In genomic region chr13:23299999-23300341, GRCm38 (mm10) we compare ENCODE assay signal across 9 mouse cellular contexts. TPM values are rescaled to one million over a fixed set of nuclear protein-coding genes. Genes with fewer than 3 reads are reported as not detected.
DNase-seq lines count a peak whose midpoint lies in the region; ATAC-seq and TF ChIP-seq lines count a peak whose summit lies in the region.
"Had no signal": no experiment of that assay in that cellular context is flagged by ENCODE, and none has a peak within 500 bp of the region (broad histone marks: within the 10 kb centered on the region; RNA-seq: fewer than 3 reads in every experiment).

No protein-coding gene starts in this region.

- no peak overlapping the region for H3K27ac ChIP-seq in kidney, embryonic 16.5 days (ENCODE audit: low read length)
- H3K27ac ChIP-seq in embryonic fibroblast, embryonic 13.5 days (ENCODE audit: insufficient read depth, low read length) = no peak overlapping the region
- H3K27ac ChIP-seq in intestine, embryonic 15.5 days = no peak overlapping the region
- H3K27ac ChIP-seq in liver, embryonic 15.5 days (replicated peaks) = no peak overlapping the region

- CTCF ChIA-PET in Patski (lab: Charles Lee) = interaction anchor here (0.7 to 1.6 kb wide), 3 partner anchors 12 to 172 kb away, joined by 3 read pairs; no protein-coding TSS in a partner anchor

- H3K9me3 ChIP-seq in kidney, embryonic 16.5 days (ENCODE audit: low read length) = no peaks in the 10 kb centered on the region
- H3K9me3 ChIP-seq in intestine, embryonic 15.5 days = no peaks in the 10 kb centered on the region
- H3K9me3 ChIP-seq in liver, embryonic 15.5 days (replicated peaks) = no peaks in the 10 kb centered on the region

- peak overlapping the region; percentile 66 for H3K4me2 ChIP-seq in kidney, embryonic 16.5 days (replicated peaks; ENCODE audit: low read depth, low read length)
- peak overlapping the region; percentile 62 for H3K4me2 ChIP-seq in intestine, embryonic 15.5 days (replicated peaks)
- peak overlapping the region; percentile 75 for H3K4me2 ChIP-seq in liver, embryonic 15.5 days

- DNase-seq in kidney, adult 8-10 months = no peak
- peak; percentile 39 for DNase-seq in Patski (ENCODE audit: low read depth, low spot score)
- DNase-seq in retina, embryonic 14.5 days (ENCODE audit: low spot score) = peak; percentile 82

- H3K9ac ChIP-seq in kidney, embryonic 16.5 days (replicated peaks; ENCODE audit: low read length) = peak overlapping the region; percentile 59
- peak overlapping the region; percentile 44 for H3K9ac ChIP-seq in intestine, embryonic 15.5 days
- H3K9ac ChIP-seq in liver, embryonic 15.5 days = peak overlapping the region; percentile 47; the same call in 1 of the 2 replicates

- in situ Hi-C loops in Patski (cut with MboI; ENCODE audit: low pct_unique_long_range_greater_than_20kb) = loop anchor here (5.0 to 10.0 kb wide), 2 partner anchors 102 to 215 kb away; no protein-coding TSS in a partner anchor

- H3K36me3 ChIP-seq in kidney, embryonic 16.5 days (ENCODE audit: insufficient read depth, low read length) = no peaks in the 10 kb centered on the region
- no peaks in the 10 kb centered on the region for H3K36me3 ChIP-seq in intestine, embryonic 15.5 days
- H3K36me3 ChIP-seq in liver, embryonic 15.5 days (replicated peaks) = no peaks in the 10 kb centered on the region

- 1% methylated on average over 13 of the region's 13 CpGs for WGBS in kidney, embryonic 16.5 days
- WGBS in intestine, embryonic 15.5 days = 2% methylated on average over 13 of the region's 13 CpGs
- under 1% methylated on average over 13 of the region's 13 CpGs for WGBS in liver, embryonic 15.5 days (ENCODE audit: insufficient replicate concordance)

- POLR2A ChIA-PET in Patski (lab: Charles Lee) = no interaction called here

- TF ChIP-seq CTCF in Patski (IDR thresholded peaks at IDR 0.05) = no peak
- TF ChIP-seq CTCF in embryonic fibroblast, embryonic 13.5 days (IDR thresholded peaks at IDR 0.05; ENCODE audit: borderline replicate concordance, insufficient read depth, low read length) = no peak

- no peak for TF ChIP-seq POLR2A in embryonic fibroblast, embryonic 13.5 days (IDR thresholded peaks at IDR 0.05; ENCODE audit: low read depth, low read length)

- ATAC-seq in kidney, embryonic 16.5 days (ENCODE audit: low FRiP score, low TSS enrichment) = no peak; the same call in 1 of the 2 replicates
- peak; percentile 62 for ATAC-seq in Patski
- peak; percentile 72 for ATAC-seq in intestine, embryonic 15.5 days
- ATAC-seq in liver, embryonic 15.5 days (ENCODE audit: insufficient read depth) = no peak
- no peak for ATAC-seq in erythroid progenitor cell, adult 5-6 weeks (replicated peaks; ENCODE audit: low FRiP score, poor library complexity, severe bottlenecking)

- peaks cover 9% of the 10 kb centered on the region; the same call in 1 of the 2 replicates for H3K4me1 ChIP-seq in kidney, embryonic 16.5 days (ENCODE audit: insufficient read depth, low read length)
- H3K4me1 ChIP-seq in embryonic fibroblast, embryonic 13.5 days (ENCODE audit: control insufficient read depth, insufficient read depth, low read length) = peaks cover 2% of the 10 kb centered on the region; the same call in 1 of the 2 replicates
- H3K4me1 ChIP-seq in intestine, embryonic 15.5 days (replicated peaks) = no peaks in the 10 kb centered on the region; the same call in 1 of the 2 replicates
- peaks cover 29% of the 10 kb centered on the region for H3K4me1 ChIP-seq in liver, embryonic 15.5 days (replicated peaks)

- H3K4me3 ChIP-seq in kidney, embryonic 16.5 days (ENCODE audit: low read length) = peak overlapping the region; percentile 58
- peak overlapping the region; percentile 72 for H3K4me3 ChIP-seq in embryonic fibroblast, embryonic 13.5 days (ENCODE audit: insufficient read depth, low read length)
- peak overlapping the region; percentile 42 for H3K4me3 ChIP-seq in intestine, embryonic 15.5 days (replicated peaks)
- H3K4me3 ChIP-seq in liver, embryonic 15.5 days (replicated peaks) = peak overlapping the region; percentile 53

- peaks cover 13% of the 10 kb centered on the region for H3K27me3 ChIP-seq in kidney, embryonic 16.5 days (ENCODE audit: insufficient read depth, low read length)
- H3K27me3 ChIP-seq in Patski = no peaks in the 10 kb centered on the region
- no peaks in the 10 kb centered on the region for H3K27me3 ChIP-seq in intestine, embryonic 15.5 days (replicated peaks)
- peaks cover 22% of the 10 kb centered on the region; the same call in 1 of the 2 replicates for H3K27me3 ChIP-seq in liver, embryonic 15.5 days

RNA-seq across cellular contexts. Expression of gene Vmn1r223, which starts 53.0 kb away (rescaled TPM):
- polyA plus RNA-seq in kidney, embryonic 16.5 days (2015; fragmentation: Nextera tagmentation; extraction: Ambion mirVana) = not detected in 2 replicates
- polyA plus RNA-seq in Patski (2021) = not detected
- polyA plus RNA-seq in embryonic fibroblast, embryonic 13.5 days (2011; ENCODE audit: insufficient read length, low read depth, missing spikeins) = not detected in 2 replicates
- not detected in 2 replicates for polyA plus RNA-seq in intestine, embryonic 15.5 days (2015; fragmentation: Nextera tagmentation; extraction: Ambion mirVana)
- polyA plus RNA-seq in liver, embryonic 15.5 days (2015; fragmentation: Nextera tagmentation; extraction: Ambion mirVana) = not detected in 2 replicates
- total RNA-seq in erythroid progenitor cell, adult 5-6 weeks (2015; ENCODE audit: low replicate concordance) = not detected in 2 replicates
- not detected in 2 replicates for total RNA-seq in erythroid progenitor cell, adult 5-6 weeks (2017; ENCODE audit: low replicate concordance)
- total RNA-seq: gastrocnemius, postnatal 4 days had no signal

Comparison
In these comparisons a context has a peak if more than half of its experiments do, and no peak if none do; other contexts are left out.
1. ATAC-seq: peak in Patski (single experiment) and intestine, embryonic 15.5 days (single experiment); none in kidney, embryonic 16.5 days (single experiment), liver, embryonic 15.5 days (single experiment) and erythroid progenitor cell, adult 5-6 weeks (single experiment).
2. DNase-seq: peak in Patski (single experiment) and retina, embryonic 14.5 days (single experiment); none in kidney, adult 8-10 months (0 of 2).
3. Peak in every context shown above with its lines, with median percentiles within 50 percentile points of each other: H3K4me2 ChIP-seq, H3K4me3 ChIP-seq and H3K9ac ChIP-seq.